Mouse (Mus musculus) embryonic fibroblast, embryonic 13.5 days (primary cell): Measurements from ENCODE around the gene Ptgs1.

Experiments used
- CTCF ChIP-seq: IDR thresholded peaks from 2 replicates; pipeline ENCODE4 v1.5.1; 2011; ENCODE audit warnings: mild to moderate bottlenecking, control low read depth, low read length, moderate library complexity, borderline replicate concordance; ENCODE audit not compliant: insufficient read depth
- POLR2A ChIP-seq: IDR thresholded peaks from 2 replicates; pipeline ENCODE4 v1.6.1; 2011; ENCODE audit warnings: low read depth, mild to moderate bottlenecking, control low read depth, low read length, moderate library complexity

GRCm38 (mm10) chr2:36224599-36224998 is 5.6 kb upstream of the Ptgs1 start:
- TF ChIP-seq CTCF (no peak), POLR2A (no peak)
